Mouse (Mus musculus): ENCODE results near the gene Phykpl. TPM values are rescaled to one million over a fixed set of nuclear protein-coding genes. Genes with fewer than 3 reads are reported as not detected.

Phykpl gene
- polyA plus RNA-seq, 2 experiments: 10.1 to 10.7 TPM

GRCm38 (mm10) chr11:51593849-51594248, 9.3 kb downstream of the Phykpl start:
- no peaks in the 10 kb centered on the region for H3K9me3 ChIP-seq (ENCODE audit: control insufficient read depth, low read length)
- H3K27ac ChIP-seq: no peak overlapping the region
- no peak for ATAC-seq (ENCODE audit: insufficient read depth)
- H3K27me3 ChIP-seq (ENCODE audit: control insufficient read depth, insufficient read depth, low read length): no peaks in the 10 kb centered on the region
- H3K36me3 ChIP-seq (replicated peaks; ENCODE audit: control insufficient read depth, insufficient read depth, low read depth): peaks cover 80% of the 10 kb centered on the region
- no peak overlapping the region for H3K4me3 ChIP-seq (ENCODE audit: insufficient read depth in 1 of 2, low read depth in 2 of 2, low read length in 2 of 2)
- no peaks in the 10 kb centered on the region for H3K4me1 ChIP-seq (replicated peaks; ENCODE audit: control insufficient read depth in 2 of 2, insufficient read depth in 2 of 2, low read length in 1 of 2)
- WGBS (ENCODE audit: insufficient replicate concordance): 83% methylated on average over 6 of the region's 6 CpGs
- DNase-seq (ENCODE audit: low read depth in 3 of 3, low spot score in 3 of 3): no peak
- no peak for TF ChIP-seq CTCF (IDR thresholded peaks at IDR 0.05; ENCODE audit: low read depth)
- TF ChIP-seq EP300 (IDR thresholded peaks at IDR 0.05; ENCODE audit: low read depth): no peak
- H3K4me2 ChIP-seq (ENCODE audit: low read depth): no peak overlapping the region
- no peak overlapping the region for H3K9ac ChIP-seq (replicated peaks)

- Histone ChIP-seq H3K27ac (no peak overlapping the region), H3K27me3 (ENCODE audit: control insufficient read depth, insufficient read depth, low read length) (no peaks in the 10 kb centered on the region), H3K9me3 (ENCODE audit: control insufficient read depth, low read length) (no peaks in the 10 kb centered on the region), H3K4me2 (ENCODE audit: low read depth) (no peak overlapping the region), H3K4me1 (replicated peaks; ENCODE audit: control insufficient read depth in 2 of 2, insufficient read depth in 2 of 2, low read length in 1 of 2) (no peaks in the 10 kb centered on the region), H3K36me3 (replicated peaks; ENCODE audit: control insufficient read depth, insufficient read depth, low read depth) (peaks cover 88% of the 10 kb centered on the region), H3K4me3 (ENCODE audit: insufficient read depth in 1 of 2, low read depth in 2 of 2, low read length in 2 of 2) (no peak overlapping the region), H3K9ac (replicated peaks) (no peak overlapping the region)
- DNase-seq (ENCODE audit: low read depth in 3 of 3, low spot score in 3 of 3): no peak
- WGBS (ENCODE audit: insufficient replicate concordance): 52% methylated on average over 3 of the region's 3 CpGs
- ATAC-seq (ENCODE audit: insufficient read depth): 0 out of 2 replicates have a peak, but pooled peaks have one; percentile 3
- TF ChIP-seq CTCF (IDR thresholded peaks at IDR 0.05; ENCODE audit: low read depth) (no peak), EP300 (IDR thresholded peaks at IDR 0.05; ENCODE audit: low read depth) (no peak)
Observed at GRCm38 (mm10) chr11:51594715-51595350, 10.3 kb downstream of the Phykpl start.

DNA sequence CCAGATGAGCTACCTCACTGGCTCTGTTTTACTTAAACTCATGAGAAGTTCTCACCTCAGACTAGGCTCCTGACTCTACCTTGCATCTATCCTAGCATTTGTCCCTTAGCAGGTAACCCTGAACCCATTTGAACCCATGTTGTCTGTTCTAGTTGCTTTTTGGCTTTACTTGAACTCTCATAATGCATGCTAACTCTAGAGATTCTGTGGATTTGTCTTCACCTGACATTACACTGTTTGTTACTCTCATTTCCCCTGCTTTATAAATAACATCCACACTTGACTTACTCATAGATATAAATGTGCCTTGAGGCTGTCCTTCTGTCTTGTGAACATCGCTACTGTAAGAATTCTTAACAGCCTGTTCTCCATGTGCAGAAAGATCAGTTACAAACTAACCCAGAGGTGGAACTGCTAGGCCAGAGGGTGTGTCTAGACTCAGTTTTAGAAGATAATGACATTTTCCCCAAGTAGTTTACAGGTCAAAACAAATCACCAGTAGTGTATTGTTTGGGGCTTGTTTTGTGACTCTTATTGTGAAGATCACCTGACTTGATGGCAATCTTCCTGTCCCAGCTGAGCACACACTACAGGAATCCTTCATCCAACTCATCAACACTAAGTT, 11.0 kb downstream of the Phykpl start:
- DNase-seq (ENCODE audit: low read depth in 3 of 3, low spot score in 3 of 3) (no peak), ATAC-seq (ENCODE audit: insufficient read depth) (no peak)
- no peak overlapping the region for H3K4me3 ChIP-seq (ENCODE audit: insufficient read depth in 1 of 2, low read depth in 2 of 2, low read length in 2 of 2)
- no peak overlapping the region for H3K9ac ChIP-seq (replicated peaks)
- no peaks in the 10 kb centered on the region for H3K9me3 ChIP-seq (ENCODE audit: control insufficient read depth, low read length)
- H3K27ac ChIP-seq: no peak overlapping the region
- no peaks in the 10 kb centered on the region for H3K4me1 ChIP-seq (replicated peaks; ENCODE audit: control insufficient read depth in 2 of 2, insufficient read depth in 2 of 2, low read length in 1 of 2)
- TF ChIP-seq CTCF (IDR thresholded peaks at IDR 0.05; ENCODE audit: low read depth): no peak
- TF ChIP-seq EP300 (IDR thresholded peaks at IDR 0.05; ENCODE audit: low read depth): no peak
- H3K27me3 ChIP-seq (ENCODE audit: control insufficient read depth, insufficient read depth, low read length): no peaks in the 10 kb centered on the region
- H3K4me2 ChIP-seq (ENCODE audit: low read depth): no peak overlapping the region
- WGBS (ENCODE audit: insufficient replicate concordance): 81% methylated on average over 1 of the region's 1 CpGs
- H3K36me3 ChIP-seq (replicated peaks; ENCODE audit: control insufficient read depth, insufficient read depth, low read depth): peaks cover 95% of the 10 kb centered on the region

DNA sequence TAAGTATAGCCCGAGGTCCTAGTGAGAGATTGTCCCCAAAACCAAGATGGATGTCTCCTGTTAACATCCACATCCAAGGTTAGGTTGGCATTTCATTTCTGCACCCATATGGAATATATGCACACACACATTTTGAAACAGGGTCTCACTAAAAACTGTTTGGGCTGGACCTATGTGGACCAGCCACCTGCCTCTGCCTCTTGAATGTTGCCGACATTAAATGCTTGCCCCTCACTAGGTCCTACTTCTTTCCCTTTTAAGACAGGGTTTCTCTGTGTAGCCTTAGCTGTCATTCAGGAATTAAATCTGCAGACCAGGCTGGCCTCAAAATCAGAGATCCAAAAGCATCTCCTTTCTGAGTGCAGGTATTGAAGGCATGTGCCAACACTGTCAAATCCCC, 13.0 kb downstream of the Phykpl start:
- H3K4me3 ChIP-seq (ENCODE audit: insufficient read depth in 1 of 2, low read depth in 2 of 2, low read length in 2 of 2): no peak overlapping the region
- TF ChIP-seq CTCF (IDR thresholded peaks at IDR 0.05; ENCODE audit: low read depth) (no peak), EP300 (IDR thresholded peaks at IDR 0.05; ENCODE audit: low read depth) (no peak)
- no peak for ATAC-seq (ENCODE audit: insufficient read depth)
- no peaks in the 10 kb centered on the region for H3K4me1 ChIP-seq (replicated peaks; ENCODE audit: control insufficient read depth in 2 of 2, insufficient read depth in 2 of 2, low read length in 1 of 2)
- no peak overlapping the region for H3K27ac ChIP-seq
- H3K27me3 ChIP-seq (ENCODE audit: control insufficient read depth, insufficient read depth, low read length): no peaks in the 10 kb centered on the region
- peaks cover 96% of the 10 kb centered on the region for H3K36me3 ChIP-seq (replicated peaks; ENCODE audit: control insufficient read depth, insufficient read depth, low read depth)
- H3K9me3 ChIP-seq (ENCODE audit: control insufficient read depth, low read length): no peaks in the 10 kb centered on the region
- 63% methylated on average over 2 of the region's 2 CpGs for WGBS (ENCODE audit: insufficient replicate concordance)
- no peak overlapping the region for H3K9ac ChIP-seq (replicated peaks)
- no peak overlapping the region for H3K4me2 ChIP-seq (ENCODE audit: low read depth)
- DNase-seq (ENCODE audit: low read depth in 3 of 3, low spot score in 3 of 3): no peak

- Histone ChIP-seq H3K4me2 (ENCODE audit: low read depth) (no peak overlapping the region), H3K9ac (replicated peaks) (peak overlapping the region; percentile 3; the same call in 1 of the 2 replicates), H3K4me1 (replicated peaks; ENCODE audit: control insufficient read depth in 2 of 2, insufficient read depth in 2 of 2, low read length in 1 of 2) (peaks cover 1 to 6% of the 10 kb centered on the region in 2 experiments), H3K27me3 (ENCODE audit: control insufficient read depth, insufficient read depth, low read length) (no peaks in the 10 kb centered on the region), H3K9me3 (ENCODE audit: control insufficient read depth, low read length) (no peaks in the 10 kb centered on the region), H3K36me3 (replicated peaks; ENCODE audit: control insufficient read depth, insufficient read depth, low read depth) (peaks cover 84% of the 10 kb centered on the region), H3K4me3 (ENCODE audit: insufficient read depth in 1 of 2, low read depth in 2 of 2, low read length in 2 of 2) (no peak overlapping the region), H3K27ac (no peak overlapping the region)
- 78% methylated on average over 3 of the region's 3 CpGs for WGBS (ENCODE audit: insufficient replicate concordance)
- TF ChIP-seq CTCF (IDR thresholded peaks at IDR 0.05; ENCODE audit: low read depth): no peak
- TF ChIP-seq EP300 (IDR thresholded peaks at IDR 0.05; ENCODE audit: low read depth): no peak
- ATAC-seq (ENCODE audit: insufficient read depth) (no peak), DNase-seq (ENCODE audit: low read depth in 3 of 3, low spot score in 3 of 3) (no peak)
Observed at GRCm38 (mm10) chr11:51602253-51602652, 17.7 kb downstream of the Phykpl start.
